Mouse (Mus musculus) adrenal gland, postnatal 36 days (tissue): Measurements from ENCODE around the gene Vmn1r29. TPM values are rescaled to one million over a fixed set of nuclear protein-coding genes. Genes with fewer than 3 reads are reported as not detected.
"Not testable (repeated sequence)": the region's sequence is repeated elsewhere in the genome, so short reads cannot be mapped to it uniquely, and the experiment has no call there.

Source experiments
- DNase-seq, 2 experiments: peaks; one replicate each; pipeline ENCODE4 v3.0.0; 2021; ENCODE audit warnings: mixed read lengths in 1 of 2
- long read RNA-seq, 2 experiments: library from polyadenylated mRNA; stranded (forward); transcript quantifications; one replicate each; pipeline ENCODE4 v2.0.0; 2021; ENCODE audit warnings: borderline sequencing depth in 2 of 2
- total RNA-seq, 2 experiments: library from RNA; stranded (reverse); gene quantifications; 2 replicates each; pipeline ENCODE4 v1.2.3; 2021

Gene Vmn1r29
- not detected for total RNA-seq
- long read RNA-seq, experiment 1: 0 reads
- long read RNA-seq, experiment 2: 0 reads

DNA sequence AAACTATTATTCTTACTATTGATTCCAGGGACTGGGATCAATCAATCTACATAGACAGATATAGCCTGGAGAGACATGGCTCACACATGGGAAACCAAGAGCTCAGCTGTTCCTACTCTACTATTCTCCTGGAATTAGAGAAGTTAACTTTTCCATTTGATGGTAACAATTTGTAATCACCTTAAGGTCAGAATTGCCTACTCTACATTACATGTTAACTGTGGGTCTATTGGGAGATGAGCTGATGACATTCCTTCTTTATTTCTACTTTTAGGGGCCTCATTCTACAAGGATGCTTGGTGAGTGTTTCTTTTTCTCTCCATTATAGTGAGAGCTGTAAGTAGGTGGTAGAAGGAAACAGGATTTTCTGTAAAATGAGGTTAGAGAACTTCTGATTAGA, at the start of gene Vmn1r29:
TSS of gene Vmn1r29 (plus strand) at position 301 of the 400 bp plus-strand sequence.
- no peak for DNase-seq

DNA sequence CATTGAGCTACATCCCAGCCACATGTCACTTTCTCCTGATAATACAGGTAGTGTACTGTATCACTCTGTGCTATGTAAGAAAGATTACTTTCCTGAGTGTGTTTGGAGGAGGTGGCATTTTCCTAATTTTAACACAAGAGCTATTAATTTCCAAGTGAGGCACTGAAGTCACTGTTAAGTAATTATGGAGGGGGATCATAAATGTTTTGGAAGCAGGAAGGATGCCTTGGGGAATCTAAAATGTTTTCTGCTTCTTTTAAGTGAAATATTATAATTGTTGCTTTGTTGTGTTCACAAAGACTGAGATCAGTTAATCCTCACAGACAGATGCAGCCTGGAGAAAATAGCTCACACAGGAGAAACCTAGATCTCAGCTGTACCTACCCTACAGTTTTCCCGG, 39.6 kb upstream of the Vmn1r29 start, which contains the start of gene Vmn1r28:
TSS of gene Vmn1r28 (plus strand) at position 301 of the 400 bp plus-strand sequence.
- no peak for DNase-seq

DNA sequence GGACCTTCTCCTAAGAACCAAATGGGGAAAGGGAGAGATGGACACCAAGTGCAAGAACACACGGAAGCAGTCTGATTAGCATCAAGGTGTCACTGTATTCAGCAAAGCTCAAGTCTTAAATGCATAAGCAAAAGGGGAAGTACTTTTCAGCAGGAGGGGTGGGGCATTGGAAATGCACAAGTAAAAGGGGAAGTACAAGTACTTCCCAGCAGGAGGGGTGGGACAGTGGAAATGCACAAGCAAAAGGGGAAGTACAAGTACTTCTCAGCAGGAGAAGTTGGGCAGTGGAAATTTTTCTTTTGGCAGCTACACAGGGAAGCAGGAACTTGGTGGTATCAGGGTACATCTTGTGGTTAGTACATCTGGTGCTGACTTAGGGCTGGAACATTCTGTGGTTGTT, 21.7 kb upstream of the Vmn1r29 start:
- not testable (repeated sequence) for DNase-seq

DNA sequence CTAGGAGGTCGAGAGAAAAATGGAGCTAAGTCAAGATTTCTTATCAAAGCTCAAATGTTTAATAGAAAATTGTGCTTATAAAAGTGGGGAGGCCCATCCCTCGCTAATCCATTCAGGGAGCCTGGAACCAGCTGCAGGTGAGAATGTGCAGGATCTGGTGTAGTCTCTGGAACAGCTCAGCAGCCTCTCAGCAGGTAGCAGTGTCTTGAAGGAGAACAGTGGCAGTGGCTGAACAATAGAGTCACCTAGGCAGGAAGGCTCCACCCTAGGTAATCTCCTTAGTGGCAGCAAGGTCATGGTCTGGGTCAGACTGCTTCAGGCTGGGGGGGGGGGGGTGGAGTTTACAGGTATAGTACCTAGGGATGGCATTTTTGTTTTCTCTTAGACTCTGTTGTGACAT, 9.1 kb upstream of the Vmn1r29 start:
- DNase-seq: no peak

DNA sequence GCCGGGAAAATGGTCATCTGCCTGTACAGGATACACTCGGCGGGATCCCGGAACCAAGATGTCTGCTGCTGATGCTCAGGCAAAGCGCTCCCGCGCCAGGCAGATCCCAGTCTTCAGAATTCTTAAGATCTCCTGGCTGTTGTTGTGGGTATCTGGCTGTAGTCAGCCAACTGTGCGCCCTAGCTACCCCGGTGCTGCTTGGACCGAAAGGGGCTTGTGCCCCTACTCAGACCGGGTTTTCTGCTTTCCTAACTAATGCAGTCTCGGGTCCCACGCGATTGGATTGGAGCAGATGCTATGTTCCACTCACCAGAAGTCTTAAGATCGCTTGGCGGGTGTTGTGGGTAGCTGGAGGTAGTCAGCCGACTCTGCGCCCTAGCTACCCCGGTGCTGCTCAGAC, 2.8 kb upstream of the Vmn1r29 start:
- DNase-seq: not testable (repeated sequence)

DNA sequence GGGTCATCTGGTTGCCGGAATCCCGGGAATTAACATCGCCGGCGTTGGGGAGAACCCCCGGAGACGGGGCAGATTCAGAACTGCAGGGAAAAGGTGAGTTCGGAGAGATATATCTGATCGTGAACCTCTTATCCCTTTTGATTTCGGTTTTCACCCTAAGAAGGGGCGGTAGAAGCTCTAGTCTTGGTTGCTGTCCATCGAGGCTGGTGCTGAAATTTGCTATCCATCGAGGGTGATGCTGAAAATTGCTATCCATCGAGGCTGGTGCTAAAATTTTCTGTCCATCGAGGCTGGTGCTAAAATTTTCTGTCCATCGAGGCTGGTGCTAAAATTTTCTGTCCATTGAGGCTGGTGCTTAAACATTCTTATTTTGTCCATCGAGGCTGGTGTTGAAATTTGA, 29.3 kb downstream of the Vmn1r29 start:
- not testable (repeated sequence) for DNase-seq

Other genes with a start within 250 kb of the Vmn1r29 start
- not detected for gene Vmn1r27, start 82.7 kb upstream of the Vmn1r29 start, total RNA-seq
- not detected for gene Vmn1r28, start 39.5 kb upstream of the Vmn1r29 start, total RNA-seq
- not detected for gene Vmn1r30, start 141.8 kb downstream of the Vmn1r29 start, total RNA-seq
- gene Vmn1r31, start 173.8 kb downstream of the Vmn1r29 start, total RNA-seq: not detected